Mouse (Mus musculus) splenic B cell, adult 2 months (primary cell): Measurements from ENCODE around the gene Bcdin3d.
A peak's percentile ranks its signal among the peaks of the same experiment; 100 is the strongest.

Experiments
- DNase-seq: peaks from one replicate; pipeline ENCODE4 v3.0.0-alpha.2; 2011; ENCODE audit warnings: low read depth, low spot score
- H3K27me3 ChIP-seq: 2 replicates; pipeline ENCODE4 v1.6.1; 2012; ENCODE audit warnings: mild to moderate bottlenecking, low read length, moderate library complexity, mixed read lengths; ENCODE audit not compliant: control insufficient read depth, poor library complexity, insufficient read depth, severe bottlenecking
- H3K36me3 ChIP-seq: 2 replicates; pipeline ENCODE4 v1.6.1; 2012; ENCODE audit warnings: mild to moderate bottlenecking, low read length, moderate library complexity, mixed read lengths; ENCODE audit not compliant: control insufficient read depth, poor library complexity, insufficient read depth, severe bottlenecking

The Bcdin3d gene

DNA sequence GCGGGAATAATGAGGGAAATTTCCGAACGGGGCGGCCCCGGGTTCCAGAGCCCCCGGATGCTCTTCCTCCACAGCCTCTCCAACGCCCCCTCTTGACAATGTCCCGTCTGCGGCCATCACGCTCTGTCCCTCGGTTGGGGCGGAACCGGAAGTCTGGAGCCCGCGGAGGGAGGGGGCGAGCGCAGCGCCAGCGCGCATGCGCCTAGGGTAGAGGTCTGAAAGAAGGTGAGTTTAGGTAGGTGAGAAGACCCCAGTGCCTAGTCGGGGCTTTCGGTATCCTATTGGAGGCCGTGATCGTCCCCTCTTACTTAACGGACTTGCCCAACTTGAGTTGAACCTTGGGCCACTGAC is at the start of gene Bcdin3d:
Gene Bcdin3d, minus strand, starts transcription at position 155 of the 351 bp plus-strand sequence.
- Histone ChIP-seq H3K36me3 (no peaks in the 10 kb centered on the region), H3K27me3 (no peaks in the 10 kb centered on the region)
- peak; percentile 90 for DNase-seq

DNA sequence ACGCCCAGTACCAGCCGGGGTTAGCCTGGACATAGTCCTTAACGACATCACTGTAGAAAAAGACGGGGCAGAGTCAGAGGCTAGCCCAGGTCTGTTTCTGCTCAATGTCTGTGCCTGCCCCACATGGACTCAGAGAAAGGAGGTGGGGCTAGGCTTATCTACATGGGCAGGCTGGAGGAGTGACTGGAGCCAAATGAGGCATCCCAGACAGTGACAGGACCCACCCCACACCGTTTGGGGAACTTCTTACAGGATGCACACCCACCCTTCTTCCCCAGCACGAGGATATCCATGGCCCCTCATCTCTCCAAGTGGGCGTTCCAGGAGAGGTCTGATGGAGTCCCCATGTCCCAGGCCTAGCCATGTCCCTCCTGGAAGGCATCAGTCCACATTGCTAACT is 45.8 kb upstream of the Bcdin3d start:
- H3K36me3 ChIP-seq: no peaks in the 10 kb centered on the region
- no peak for DNase-seq
- no peaks in the 10 kb centered on the region for H3K27me3 ChIP-seq

DNA sequence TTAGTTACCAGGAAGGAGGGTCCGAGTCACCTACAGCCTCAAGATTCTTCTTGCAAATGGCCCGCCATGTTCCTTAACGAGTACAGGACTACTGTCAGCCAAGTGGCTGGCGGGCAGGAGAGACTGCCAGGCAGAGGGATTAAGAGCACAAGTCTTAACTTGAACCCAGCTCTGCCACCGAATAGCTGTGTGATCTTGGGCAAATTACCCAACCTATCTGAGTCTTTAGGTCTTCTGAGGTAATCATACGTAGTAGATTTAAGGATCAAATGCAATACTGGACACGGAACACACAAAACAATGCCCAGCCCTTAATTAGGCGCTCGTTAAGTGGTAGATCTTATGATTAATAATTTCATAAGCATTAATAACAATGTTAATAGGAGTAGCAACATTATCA is 45.1 kb upstream of the Bcdin3d start:
- no peaks in the 10 kb centered on the region for H3K27me3 ChIP-seq
- DNase-seq: no peak
- no peaks in the 10 kb centered on the region for H3K36me3 ChIP-seq

DNA sequence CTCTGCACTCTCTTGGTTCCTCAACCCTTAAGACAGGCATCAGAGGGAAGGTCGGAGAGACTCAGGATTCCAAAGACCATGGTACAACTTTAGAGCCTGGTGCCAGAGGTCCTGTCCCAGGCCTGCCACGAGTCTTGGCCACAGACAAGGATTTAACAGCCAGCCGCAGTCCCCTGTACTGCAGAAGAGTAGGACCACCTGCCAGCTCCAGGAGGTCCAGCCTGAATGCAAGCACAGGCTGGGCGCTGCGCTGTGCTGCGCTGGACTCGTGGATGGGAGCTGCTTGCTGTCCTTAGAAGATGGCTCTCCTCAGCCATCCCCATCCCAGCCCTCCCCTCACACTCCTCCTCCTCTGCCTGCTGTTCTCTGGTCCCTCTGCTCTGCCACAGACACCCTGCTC is 43.2 kb upstream of the Bcdin3d start:
- Histone ChIP-seq H3K36me3 (no peaks in the 10 kb centered on the region), H3K27me3 (no peaks in the 10 kb centered on the region)
- no peak for DNase-seq

DNA sequence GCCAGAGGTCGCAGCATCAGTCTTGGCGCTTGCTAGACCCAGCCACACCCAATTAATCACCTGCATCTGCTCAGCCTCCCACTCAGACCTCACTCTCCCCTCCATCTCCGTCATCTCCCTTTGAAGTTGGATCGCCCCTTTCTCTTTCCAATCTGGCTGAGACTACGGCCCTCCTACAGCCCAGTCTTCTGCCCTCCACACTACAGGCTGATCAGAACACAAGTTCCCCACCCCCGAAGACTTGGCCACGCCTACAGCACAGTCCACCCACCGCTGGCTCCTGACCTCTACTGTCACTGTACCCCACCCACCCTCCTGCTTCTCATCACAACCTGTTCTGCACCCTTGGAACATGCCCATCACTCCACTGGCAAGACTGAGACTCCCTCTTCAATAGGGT is 42.2 kb upstream of the Bcdin3d start:
- no peak for DNase-seq
- no peaks in the 10 kb centered on the region for H3K36me3 ChIP-seq
- H3K27me3 ChIP-seq: no peaks in the 10 kb centered on the region

DNA sequence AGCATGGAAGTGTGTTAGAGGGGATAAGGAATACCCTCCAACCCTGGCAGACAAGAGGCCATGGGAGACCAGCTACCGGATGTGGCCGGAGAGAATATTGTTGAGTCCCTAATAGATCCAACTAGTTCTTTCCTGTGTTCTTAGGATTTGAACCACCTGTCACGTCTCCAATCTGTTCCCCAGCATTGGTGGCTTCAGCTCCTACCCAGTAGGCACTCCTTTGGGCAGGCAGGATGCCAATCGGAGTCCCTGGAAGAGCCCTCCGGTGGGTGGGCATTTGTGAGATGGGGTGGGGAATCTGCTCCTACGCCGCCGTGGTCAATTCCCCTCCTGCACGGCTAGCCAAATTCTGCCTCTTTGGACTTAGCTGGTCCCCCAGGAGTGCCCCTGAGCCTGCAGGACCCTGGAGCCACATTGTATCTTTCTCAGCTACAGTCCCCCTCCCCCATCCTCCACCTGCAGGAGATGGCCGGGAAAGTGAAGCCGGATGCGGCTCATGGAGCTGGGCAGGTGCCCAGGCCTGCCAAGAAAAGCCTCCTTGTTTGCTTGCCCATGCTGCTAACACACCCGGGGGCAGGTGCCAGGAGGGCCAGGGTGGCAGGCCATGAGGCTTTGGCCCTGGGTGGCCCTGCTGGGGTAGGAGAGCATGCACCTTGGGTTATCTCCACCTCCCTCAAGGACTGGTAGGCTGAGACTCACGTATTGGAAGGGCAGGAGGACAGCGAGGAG is 37.4 kb upstream of the Bcdin3d start:
- H3K36me3 ChIP-seq: no peaks in the 10 kb centered on the region
- H3K27me3 ChIP-seq: no peaks in the 10 kb centered on the region; the same call in 1 of the 2 replicates
- DNase-seq: no peak

DNA sequence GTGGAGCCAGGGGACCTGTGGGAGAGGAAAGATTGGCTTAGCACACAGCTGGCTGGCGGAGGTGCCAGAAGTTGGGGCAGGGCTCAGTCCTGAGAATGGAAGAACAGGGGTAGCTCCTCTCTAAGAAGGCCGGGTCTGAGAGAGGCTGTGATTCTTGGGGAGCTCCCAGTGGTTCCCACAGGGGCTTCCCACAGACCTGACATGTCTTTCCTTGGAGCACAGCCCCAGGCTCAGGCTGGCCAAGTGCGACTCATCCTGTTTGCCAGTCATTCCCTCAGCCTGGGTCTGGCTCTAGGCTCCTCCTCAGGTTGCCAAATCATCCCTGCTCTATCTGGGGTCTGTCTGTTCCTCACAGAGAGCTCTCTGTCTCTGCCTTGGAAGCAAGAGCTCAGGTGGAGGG is 36.1 kb upstream of the Bcdin3d start:
- Histone ChIP-seq H3K27me3 (no peaks in the 10 kb centered on the region; the same call in 1 of the 2 replicates), H3K36me3 (no peaks in the 10 kb centered on the region)
- DNase-seq: no peak

DNA sequence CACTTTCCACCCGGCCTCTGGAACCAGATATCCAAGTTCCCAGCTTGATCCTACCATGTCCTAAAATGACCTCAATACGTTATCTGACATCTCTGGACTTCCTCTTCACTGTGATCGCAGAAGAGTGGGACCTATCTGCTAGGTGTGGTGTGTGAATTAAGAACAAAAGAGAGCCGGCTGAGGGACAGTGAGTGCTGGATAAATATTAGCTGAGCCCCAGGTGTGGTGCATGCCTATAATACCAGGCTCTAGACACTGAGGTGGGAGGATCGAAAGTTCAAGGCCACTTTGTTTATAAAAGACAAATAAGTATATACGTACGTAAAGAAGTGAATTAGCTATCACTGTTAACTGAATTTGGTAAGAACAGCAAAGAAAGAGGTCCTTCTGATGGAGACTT is 35.3 kb upstream of the Bcdin3d start:
- no peak for DNase-seq
- no peaks in the 10 kb centered on the region; the same call in 1 of the 2 replicates for H3K27me3 ChIP-seq
- H3K36me3 ChIP-seq: no peaks in the 10 kb centered on the region

DNA sequence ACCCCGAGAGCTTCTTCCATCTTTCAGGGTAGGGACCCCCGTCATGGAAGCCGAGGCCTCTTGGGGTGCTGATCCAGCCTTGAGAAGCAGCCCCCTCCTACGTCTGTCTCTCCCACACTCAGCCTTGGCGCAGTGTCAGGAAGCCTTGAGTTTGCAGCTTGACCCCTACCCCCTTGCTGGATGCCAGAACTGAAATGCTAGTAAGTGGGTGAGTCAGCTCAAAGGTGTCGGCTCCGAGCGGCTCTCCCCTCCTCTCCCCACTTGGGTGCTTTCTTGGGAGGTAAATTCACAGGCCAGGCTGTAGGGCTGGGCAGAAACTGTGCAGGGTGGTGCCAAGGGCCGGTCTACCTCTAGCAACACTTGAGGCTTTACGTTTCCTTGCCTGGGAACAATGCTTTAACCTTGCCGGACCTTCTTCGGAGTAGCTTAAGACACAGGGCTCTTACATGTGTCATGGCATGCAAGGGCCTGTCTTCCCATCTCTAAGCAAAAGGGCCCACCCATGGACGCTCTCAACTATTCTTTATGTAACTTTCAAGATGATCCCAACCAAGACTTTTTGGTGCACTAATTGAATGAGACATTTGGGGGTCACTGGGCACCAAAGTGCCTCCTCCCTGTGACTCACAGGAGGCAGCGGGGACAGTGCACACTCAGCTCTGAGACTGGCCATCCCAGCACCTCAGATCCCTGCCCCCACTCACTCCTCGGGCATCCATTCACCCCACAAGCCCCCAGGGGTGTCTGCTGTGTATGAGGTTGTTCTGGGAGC is 31.0 kb upstream of the Bcdin3d start:
- DNase-seq: no peak
- Histone ChIP-seq H3K27me3 (no peaks in the 10 kb centered on the region; the same call in 1 of the 2 replicates), H3K36me3 (no peaks in the 10 kb centered on the region)

DNA sequence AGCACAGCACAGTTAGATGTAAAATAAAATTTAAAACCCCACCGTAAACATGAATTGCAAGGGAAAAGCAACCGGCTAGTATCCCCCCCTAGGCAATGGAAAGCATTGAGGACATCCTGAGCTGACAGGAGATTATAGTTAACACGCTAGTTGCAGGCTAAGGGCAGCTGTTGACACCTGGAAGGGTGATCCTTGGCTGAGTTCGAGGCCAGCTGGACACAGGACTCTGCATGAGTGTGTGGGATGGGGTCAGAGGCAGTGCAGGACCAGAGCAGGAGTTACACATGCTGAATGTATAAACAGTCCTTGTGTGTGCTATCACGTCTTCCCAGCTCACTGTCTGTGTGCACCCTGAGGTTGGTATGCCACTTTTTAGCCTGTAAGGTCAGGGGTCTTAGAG is 28.7 kb upstream of the Bcdin3d start:
- no peaks in the 10 kb centered on the region for H3K27me3 ChIP-seq
- H3K36me3 ChIP-seq: no peaks in the 10 kb centered on the region
- no peak for DNase-seq

DNA sequence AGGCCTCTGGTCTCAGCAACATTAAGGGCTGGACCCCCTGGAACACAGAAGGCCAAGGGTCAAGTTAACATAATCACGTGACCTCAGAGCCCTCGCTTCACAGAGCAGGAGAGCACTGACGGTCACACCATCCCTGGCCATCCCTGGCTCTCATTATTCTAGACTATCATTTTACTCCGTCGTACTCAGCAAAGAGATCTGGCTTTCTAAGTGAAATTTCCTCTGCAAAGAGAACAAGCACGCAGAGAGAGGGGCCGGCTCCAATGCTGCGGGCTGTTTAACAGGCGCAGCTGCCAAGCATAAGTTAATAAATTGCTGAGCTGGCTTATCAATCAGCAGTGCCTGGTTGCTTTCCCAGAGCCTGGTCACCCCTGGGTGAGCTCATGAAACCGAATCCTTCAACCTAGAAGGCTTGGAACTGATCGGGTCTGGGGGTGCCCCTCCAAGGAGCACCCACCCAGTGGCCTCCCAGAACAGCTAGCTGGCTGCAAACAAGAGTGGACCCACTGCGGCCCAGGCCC is 27.8 kb upstream of the Bcdin3d start:
- DNase-seq: no peak
- H3K27me3 ChIP-seq: no peaks in the 10 kb centered on the region
- no peaks in the 10 kb centered on the region for H3K36me3 ChIP-seq

DNA sequence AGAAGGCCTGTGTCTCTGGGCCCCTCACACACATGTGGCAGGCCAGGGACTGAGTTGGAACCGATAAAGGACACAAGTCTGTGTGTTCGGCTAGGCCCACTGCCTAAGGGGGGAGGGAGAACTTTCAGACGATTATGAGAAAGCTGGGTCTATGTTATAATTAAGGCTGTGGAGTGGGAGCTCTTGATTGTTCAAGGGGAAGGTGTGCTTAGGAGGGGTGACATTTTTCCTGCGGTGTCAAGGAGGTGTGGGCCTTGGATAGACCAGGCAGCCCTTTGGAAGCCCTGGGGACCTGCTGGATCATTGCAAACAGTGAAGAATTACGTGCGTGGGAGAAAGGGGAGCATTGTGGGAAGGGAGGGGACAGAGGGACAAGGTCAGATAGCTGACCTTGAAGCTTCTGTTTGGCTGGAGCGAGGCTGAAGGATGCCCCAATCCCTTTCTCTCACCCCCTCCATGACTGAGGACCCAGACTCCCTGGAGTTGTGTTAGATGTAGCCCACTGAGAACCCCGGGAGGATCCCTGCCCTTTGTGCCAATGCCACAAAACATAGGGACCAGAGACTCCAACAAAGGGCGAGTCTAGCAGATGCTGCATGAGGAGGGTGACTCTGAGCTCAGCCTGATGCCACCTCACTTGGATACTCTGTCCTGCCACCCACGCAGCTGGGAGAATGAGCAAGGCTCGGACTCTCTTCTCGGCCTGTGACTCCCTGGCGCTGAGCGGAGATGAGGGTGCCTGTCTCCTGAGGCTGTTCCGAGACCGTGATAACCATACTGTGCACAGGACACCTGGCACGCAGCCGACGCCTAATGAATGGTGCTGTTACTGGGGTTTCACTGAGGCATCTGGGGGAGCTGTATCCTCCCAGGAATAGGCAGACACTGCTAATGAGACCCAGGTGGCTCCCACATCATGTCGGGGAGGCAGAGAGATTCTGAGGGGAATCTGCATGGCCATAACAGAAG is 27.0 kb upstream of the Bcdin3d start:
- no peak for DNase-seq
- no peaks in the 10 kb centered on the region for H3K36me3 ChIP-seq
- H3K27me3 ChIP-seq: no peaks in the 10 kb centered on the region

DNA sequence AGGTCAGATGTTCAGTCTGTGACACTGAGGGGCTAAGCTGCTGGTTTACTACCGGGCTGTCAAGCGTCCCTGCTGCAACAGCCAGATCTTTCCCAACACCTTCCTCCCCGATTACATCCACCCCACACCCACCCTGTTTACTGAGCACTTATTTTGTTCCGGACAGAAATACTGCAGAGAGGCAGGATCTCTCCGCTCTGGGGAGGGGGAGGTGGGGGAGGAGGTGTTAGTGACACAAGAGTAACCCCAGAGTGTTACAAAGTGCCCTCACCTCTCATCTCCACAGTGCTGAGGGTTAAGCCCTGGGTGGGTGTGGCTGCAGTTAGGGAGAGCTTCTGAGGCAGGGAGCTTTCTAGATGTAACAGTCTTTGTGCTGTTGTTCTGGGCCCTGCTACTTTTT is 25.8 kb upstream of the Bcdin3d start:
- Histone ChIP-seq H3K27me3 (no peaks in the 10 kb centered on the region), H3K36me3 (no peaks in the 10 kb centered on the region)
- DNase-seq: no peak

DNA sequence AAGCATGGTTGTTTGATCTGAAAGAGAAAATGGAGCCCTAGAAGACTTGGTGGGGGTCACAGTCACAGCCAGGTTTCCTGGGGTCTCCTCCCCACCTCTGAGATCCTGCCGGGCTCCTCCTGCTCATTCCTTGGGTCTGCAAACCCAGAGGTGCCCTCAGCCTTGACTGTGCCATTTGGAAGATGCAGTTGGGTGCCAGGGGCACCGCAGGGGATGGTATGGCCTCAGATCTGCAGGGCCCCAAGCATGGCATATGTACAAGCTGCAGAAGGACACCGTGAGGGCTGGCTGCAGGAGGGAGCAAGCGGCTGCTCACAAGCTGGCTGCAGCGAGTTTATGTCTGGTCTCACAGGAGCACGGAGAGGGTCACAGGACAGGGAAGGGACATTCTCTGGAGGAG is 25.2 kb upstream of the Bcdin3d start:
- H3K27me3 ChIP-seq: no peaks in the 10 kb centered on the region
- no peak for DNase-seq

More for the DNA sequence above, 25.2 kb upstream of the Bcdin3d start:
- no peaks in the 10 kb centered on the region for H3K36me3 ChIP-seq
